23 mouse cellular contexts compared by ENCODE assay signal in genomic region chrX:98963742-98964141, GRCm38 (mm10). TPM values are rescaled to one million over a fixed set of nuclear protein-coding genes. Genes with fewer than 3 reads are reported as not detected.
DNase-seq lines count a peak whose midpoint lies in the region; ATAC-seq and TF ChIP-seq lines count a peak whose summit lies in the region.
"Had no signal": no experiment of that assay in that cellular context is flagged by ENCODE, and none has a peak within 500 bp of the region (broad histone marks: within the 10 kb centered on the region; RNA-seq: fewer than 3 reads in every experiment).

No protein-coding gene starts in this region.

- POLR2A ChIA-PET in Patski (lab: Charles Lee) = no interaction called here

- no peaks in the 10 kb centered on the region for H3K4me1 ChIP-seq in kidney, embryonic 14.5 days (ENCODE audit: control insufficient read depth, insufficient read depth, low read length)
- no peaks in the 10 kb centered on the region for H3K4me1 ChIP-seq in heart, embryonic 11.5 days (ENCODE audit: control insufficient read depth, insufficient read depth, low read length)
- H3K4me1 ChIP-seq: embryonic facial prominence, embryonic 10.5 days; embryonic facial prominence, embryonic 12.5 days; forebrain, embryonic 13.5 days; forebrain, embryonic 15.5 days had no signal

- no peak for DNase-seq in Patski (ENCODE audit: low read depth, low spot score)
- DNase-seq in right cerebral cortex, postnatal 36 days (ENCODE audit: low spot score in 2 of 2) = no peak
- DNase-seq: adrenal gland, adult 2 months; adrenal gland, postnatal 10 days; adrenal gland, postnatal 25 days; B cell, adult 2 months; cerebellum, adult 11-12 months; cerebellum, adult 2 months; cerebellum, adult 9-10 months; cerebellum, postnatal 10 days; cerebellum, postnatal 25 days; forebrain, postnatal 0 days had no signal

- no peak overlapping the region for H3K4me3 ChIP-seq in kidney, embryonic 14.5 days (ENCODE audit: low read length)
- no peak overlapping the region for H3K4me3 ChIP-seq in heart, embryonic 11.5 days (ENCODE audit: low read depth, low read length)
- H3K4me3 ChIP-seq: embryonic facial prominence, embryonic 10.5 days; embryonic facial prominence, embryonic 12.5 days; forebrain, embryonic 13.5 days; forebrain, embryonic 15.5 days had no signal

- no peak overlapping the region for H3K9ac ChIP-seq in kidney, embryonic 14.5 days (ENCODE audit: low read depth, low read length)
- H3K9ac ChIP-seq in heart, embryonic 11.5 days (ENCODE audit: low read depth, low read length) = no peak overlapping the region
- H3K9ac ChIP-seq: embryonic facial prominence, embryonic 12.5 days; forebrain, embryonic 13.5 days; forebrain, embryonic 15.5 days; forebrain, postnatal 0 days had no signal

- H3K27ac ChIP-seq in kidney, embryonic 14.5 days (ENCODE audit: low read depth, low read length) = no peak overlapping the region
- no peak overlapping the region for H3K27ac ChIP-seq in heart, embryonic 11.5 days (ENCODE audit: low read depth, low read length)
- H3K27ac ChIP-seq: embryonic facial prominence, embryonic 10.5 days; embryonic facial prominence, embryonic 12.5 days; forebrain, embryonic 13.5 days; forebrain, embryonic 15.5 days had no signal

- no peak overlapping the region for H3K4me2 ChIP-seq in kidney, embryonic 14.5 days (replicated peaks; ENCODE audit: low read depth, low read length)
- H3K4me2 ChIP-seq in heart, embryonic 11.5 days = no peak overlapping the region
- H3K4me2 ChIP-seq: embryonic facial prominence, embryonic 12.5 days; forebrain, embryonic 13.5 days; forebrain, embryonic 15.5 days had no signal

- H3K9me3 ChIP-seq in kidney, embryonic 14.5 days (ENCODE audit: control insufficient read depth, low read length) = no peaks in the 10 kb centered on the region
- H3K9me3 ChIP-seq in heart, embryonic 11.5 days (replicated peaks; ENCODE audit: control insufficient read depth, low read length) = no peaks in the 10 kb centered on the region
- H3K9me3 ChIP-seq: embryonic facial prominence, embryonic 10.5 days; embryonic facial prominence, embryonic 12.5 days; forebrain, embryonic 13.5 days; forebrain, embryonic 15.5 days; G1E had no signal

- peak; percentile 26 for ATAC-seq in Patski
- ATAC-seq in granulocyte monocyte progenitor cell, adult 5-6 weeks (replicated peaks; ENCODE audit: poor library complexity, severe bottlenecking) = peak; percentile 78
- ATAC-seq in megakaryocyte progenitor cell, adult 5-6 weeks (replicated peaks; ENCODE audit: poor library complexity) = peak; percentile 52
- ATAC-seq in kidney, embryonic 14.5 days (ENCODE audit: low FRiP score, low TSS enrichment) = no peak
- ATAC-seq in heart, embryonic 11.5 days (replicated peaks; ENCODE audit: insufficient number of reproducible peaks, low FRiP score, low TSS enrichment) = no peak
- ATAC-seq: CD4-positive, CD25-positive, alpha-beta regulatory T cell, adult 4 months; forebrain, embryonic 13.5 days; forebrain, embryonic 15.5 days; forebrain, postnatal 0 days had no signal

- peaks cover 13% of the 10 kb centered on the region for H3K27me3 ChIP-seq in Patski
- no peaks in the 10 kb centered on the region for H3K27me3 ChIP-seq in kidney, embryonic 14.5 days (ENCODE audit: control insufficient read depth, insufficient read depth, low read length)
- no peaks in the 10 kb centered on the region for H3K27me3 ChIP-seq in heart, embryonic 11.5 days (ENCODE audit: control insufficient read depth, insufficient read depth, low read length)
- H3K27me3 ChIP-seq: CH12.LX; embryonic facial prominence, embryonic 12.5 days; forebrain, embryonic 13.5 days; forebrain, embryonic 15.5 days had no signal

- in situ Hi-C loops in Patski (cut with MboI; ENCODE audit: low pct_unique_long_range_greater_than_20kb) = no loop called here

- CTCF ChIA-PET in Patski (lab: Charles Lee) = no interaction called here

- H3K36me3 ChIP-seq in kidney, embryonic 14.5 days (ENCODE audit: control insufficient read depth, insufficient read depth, low read length) = no peaks in the 10 kb centered on the region
- H3K36me3 ChIP-seq in heart, embryonic 11.5 days (ENCODE audit: control insufficient read depth, insufficient read depth, low read length) = no peaks in the 10 kb centered on the region
- H3K36me3 ChIP-seq: embryonic facial prominence, embryonic 10.5 days; embryonic facial prominence, embryonic 12.5 days; forebrain, embryonic 15.5 days; G1E had no signal

- TF ChIP-seq CTCF in Patski (IDR thresholded peaks at IDR 0.05) = no peak

RNA-seq across cellular contexts. Expression of gene Yipf6, which starts 27.6 kb away (rescaled TPM):
- polyA plus RNA-seq in Patski (2021) = 29.4 TPM
- total RNA-seq in granulocyte monocyte progenitor cell, adult 5-6 weeks (2014; fragmentation: Nextera tagmentation) = 14.2 and 15.6 TPM in 2 replicates
- 18.9 and 28.9 TPM in 2 replicates for total RNA-seq in granulocyte monocyte progenitor cell, adult 5-6 weeks (2017)
- total RNA-seq in megakaryocyte progenitor cell, adult 5-6 weeks (2015) = 21.1 and 23.8 TPM in 2 replicates
- total RNA-seq in megakaryocyte progenitor cell, adult 5-6 weeks (2017) = 22.5 and 24.0 TPM in 2 replicates
- polyA plus RNA-seq in kidney, embryonic 14.5 days (2014; fragmentation: Nextera tagmentation; extraction: Ambion mirVana) = 14.4 and 24.2 TPM in 2 replicates
- polyA plus RNA-seq in heart, embryonic 11.5 days (2014; fragmentation: Nextera tagmentation; extraction: Ambion mirVana) = 17.9 and 18.3 TPM in 2 replicates

RNA-seq across cellular contexts. Expression of gene Stard8, which starts 39.3 kb away (rescaled TPM):
- polyA plus RNA-seq in Patski (2021) = 25.8 TPM
- total RNA-seq in granulocyte monocyte progenitor cell, adult 5-6 weeks (2014; fragmentation: Nextera tagmentation) = 5.4 and 5.7 TPM in 2 replicates
- total RNA-seq in granulocyte monocyte progenitor cell, adult 5-6 weeks (2017) = 7.6 and 9.7 TPM in 2 replicates
- 4.4 and 5.6 TPM in 2 replicates for total RNA-seq in megakaryocyte progenitor cell, adult 5-6 weeks (2015)
- total RNA-seq in megakaryocyte progenitor cell, adult 5-6 weeks (2017) = 3.1 and 6.9 TPM in 2 replicates
- 4.1 and 7.5 TPM in 2 replicates for polyA plus RNA-seq in kidney, embryonic 14.5 days (2014; fragmentation: Nextera tagmentation; extraction: Ambion mirVana)
- 7.9 and 11.8 TPM in 2 replicates for polyA plus RNA-seq in heart, embryonic 11.5 days (2014; fragmentation: Nextera tagmentation; extraction: Ambion mirVana)

Comparison
In these comparisons a context has a peak if more than half of its experiments do, and no peak if none do; other contexts are left out.
1. ATAC-seq: peak in Patski (single experiment), granulocyte monocyte progenitor cell, adult 5-6 weeks (single experiment) and megakaryocyte progenitor cell, adult 5-6 weeks (single experiment); none in kidney, embryonic 14.5 days (single experiment) and heart, embryonic 11.5 days (single experiment).